11 mouse cellular contexts compared by ENCODE assay signal in genomic region chr11:84028271-84029028, GRCm38 (mm10). TPM values are rescaled to one million over a fixed set of nuclear protein-coding genes. Genes with fewer than 3 reads are reported as not detected.
DNase-seq lines count a peak whose midpoint lies in the region; ATAC-seq lines count a peak whose summit lies in the region.
"Had no signal": no experiment of that assay in that cellular context is flagged by ENCODE, and none has a peak within 500 bp of the region (broad histone marks: within the 10 kb centered on the region; RNA-seq: fewer than 3 reads in every experiment).

No protein-coding gene starts in this region.

- no peak for ATAC-seq in kidney, embryonic 16.5 days (ENCODE audit: low FRiP score, low TSS enrichment)
- ATAC-seq in frontal cortex, adult (ENCODE audit: low TSS enrichment) = no peak
- ATAC-seq: hindbrain, embryonic 16.5 days had no signal

- H3K36me3 ChIP-seq in kidney, embryonic 16.5 days (ENCODE audit: insufficient read depth, low read length) = peaks cover 21% of the 10 kb centered on the region

- no peaks in the 10 kb centered on the region for H3K27me3 ChIP-seq in kidney, embryonic 16.5 days (ENCODE audit: insufficient read depth, low read length)
- H3K27me3 ChIP-seq: embryonic facial prominence, embryonic 12.5 days; neural tube, embryonic 15.5 days had no signal

- H3K4me2 ChIP-seq in kidney, embryonic 16.5 days (replicated peaks; ENCODE audit: low read depth, low read length) = no peak overlapping the region
- H3K4me2 ChIP-seq: embryonic facial prominence, embryonic 12.5 days; neural tube, embryonic 15.5 days had no signal

- H3K4me1 ChIP-seq in kidney, embryonic 16.5 days (ENCODE audit: insufficient read depth, low read length) = no peaks in the 10 kb centered on the region
- H3K4me1 ChIP-seq: embryonic facial prominence, embryonic 12.5 days; neural tube, embryonic 15.5 days had no signal

- WGBS in kidney, embryonic 16.5 days = 76% methylated on average over 9 of the region's 9 CpGs

- H3K9ac ChIP-seq in kidney, embryonic 16.5 days (replicated peaks; ENCODE audit: low read length) = no peak overlapping the region
- H3K9ac ChIP-seq: embryonic facial prominence, embryonic 12.5 days; neural tube, embryonic 15.5 days had no signal

- intact Hi-C loops in heart, postnatal 14 days (cut with DNase I) = no loop called here

- DNase-seq in layer of hippocampus, adult 11-12 months (ENCODE audit: low spot score) = peak; percentile 60
- DNase-seq in layer of hippocampus, postnatal 25 days (ENCODE audit: extremely low spot score in 1 of 2, low spot score in 1 of 2) = no peak
- peak; percentile 77 for DNase-seq in fibroblast of lung, adult 2 months (ENCODE audit: low read depth)
- peak; percentile 74 to 81 for DNase-seq in heart, postnatal 14 days
- DNase-seq in lung, postnatal 4 days = peak; percentile 61 to 69
- no peak for DNase-seq in cerebellum, adult 18-20 months

- H3K4me3 ChIP-seq in kidney, embryonic 16.5 days (ENCODE audit: low read length) = no peak overlapping the region
- H3K4me3 ChIP-seq: embryonic facial prominence, embryonic 12.5 days; neural tube, embryonic 15.5 days had no signal

- H3K9me3 ChIP-seq in kidney, embryonic 16.5 days (ENCODE audit: low read length) = no peaks in the 10 kb centered on the region
- H3K9me3 ChIP-seq: embryonic facial prominence, embryonic 12.5 days; neural tube, embryonic 15.5 days had no signal

- H3K27ac ChIP-seq in kidney, embryonic 16.5 days (ENCODE audit: low read length) = no peak overlapping the region
- H3K27ac ChIP-seq: embryonic facial prominence, embryonic 12.5 days; neural tube, embryonic 15.5 days had no signal

RNA-seq across cellular contexts. Expression of gene Dusp14, which starts 40.6 kb away (rescaled TPM):
- total RNA-seq in layer of hippocampus, postnatal 25 days (2021) = 10 to 100 TPM; 31.0 to 35.4 TPM
- total RNA-seq in heart, postnatal 14 days (2021) = under 1 TPM; 0.69 to 0.76 TPM
- polyA plus RNA-seq in kidney, embryonic 16.5 days (2015; fragmentation: Nextera tagmentation; extraction: Ambion mirVana) = 45.4 and 54.6 TPM in 2 replicates

Comparison
In these comparisons a context has a peak if more than half of its experiments do, and no peak if none do; other contexts are left out.
1. DNase-seq: peak in layer of hippocampus, adult 11-12 months (single experiment), fibroblast of lung, adult 2 months (single experiment), heart, postnatal 14 days (2 of 2) and lung, postnatal 4 days (2 of 2); none in layer of hippocampus, postnatal 25 days (0 of 2) and cerebellum, adult 18-20 months (0 of 2).
2. RNA of gene Dusp14, which starts 40.6 kb away (total RNA-seq): 31.0 to 35.4 TPM in layer of hippocampus, postnatal 25 days; 0.69 to 0.76 TPM in heart, postnatal 14 days; every median in the first group is over 10 times any median in the second.